Mouse (Mus musculus) small intestine, adult 2 months (tissue): Measurements from ENCODE around the gene Fndc4. TPM values are rescaled to one million over a fixed set of nuclear protein-coding genes. Genes with fewer than 3 reads are reported as not detected.

ENCODE experiments used
- H3K27ac ChIP-seq: fragments of 200-500 bp; 2 replicates; pipeline ENCODE4 v1.5.1; 2012; ENCODE audit warnings: low read depth, low read length, control low read depth, inconsistent platforms; ENCODE audit not compliant: insufficient read depth
- H3K27me3 ChIP-seq: fragments of 200-500 bp; 2 replicates; pipeline ENCODE4 v1.6.1; 2012; ENCODE audit warnings: mild to moderate bottlenecking, moderate library complexity, low read length, inconsistent platforms; ENCODE audit not compliant: control insufficient read depth, insufficient read depth
- H3K36me3 ChIP-seq: fragments of 200-500 bp; 2 replicates; pipeline ENCODE4 v1.6.1; 2012; ENCODE audit warnings: mild to moderate bottlenecking, low read length, control low read depth, inconsistent platforms; ENCODE audit not compliant: control insufficient read depth, insufficient read depth
- H3K4me1 ChIP-seq: fragments of 200-500 bp; 2 replicates; pipeline ENCODE4 v1.6.1; 2012; ENCODE audit warnings: low read length, inconsistent platforms, mixed read lengths; ENCODE audit not compliant: control insufficient read depth, insufficient read depth, insufficient read length
- H3K4me3 ChIP-seq: fragments of 200-500 bp; 2 replicates; pipeline ENCODE4 v1.5.1; 2012; ENCODE audit warnings: low read depth, mild to moderate bottlenecking, control low read depth, inconsistent platforms, low read length, moderate library complexity
- CTCF ChIP-seq: fragments of 200-500 bp; IDR thresholded peaks from 2 replicates; pipeline ENCODE4 v1.5.1; 2012; ENCODE audit warnings: low read depth, mild to moderate bottlenecking, control low read depth, inconsistent platforms, low read length, moderate library complexity, mixed read lengths; ENCODE audit not compliant: insufficient replicate concordance, insufficient read length; ENCODE audit errors: extremely low read depth
- POLR2A ChIP-seq: fragments of 200-500 bp; IDR thresholded peaks from 2 replicates; pipeline ENCODE4 v1.6.1; 2012; ENCODE audit warnings: low read depth, mild to moderate bottlenecking, control low read depth, inconsistent platforms, low read length, moderate library complexity
- WGBS: fragments of 180-500 bp; shearing (Covaris S2); methylation state at CpG from one replicate; pipeline ENCODE4 v1.1.7; 2018; 5-methylcytosine and 5-hydroxymethylcytosine counted together
- polyA plus RNA-seq: library from polyadenylated mRNA; depleted of rRNA; stranded (reverse); fragments of >200 nt; gene quantifications from 2 replicates; pipeline ENCODE4 v1.2.3, GENCODE M21; 2012

Fndc4 gene
- polyA plus RNA-seq, 1 experiment = 1.7 TPM

DNA sequence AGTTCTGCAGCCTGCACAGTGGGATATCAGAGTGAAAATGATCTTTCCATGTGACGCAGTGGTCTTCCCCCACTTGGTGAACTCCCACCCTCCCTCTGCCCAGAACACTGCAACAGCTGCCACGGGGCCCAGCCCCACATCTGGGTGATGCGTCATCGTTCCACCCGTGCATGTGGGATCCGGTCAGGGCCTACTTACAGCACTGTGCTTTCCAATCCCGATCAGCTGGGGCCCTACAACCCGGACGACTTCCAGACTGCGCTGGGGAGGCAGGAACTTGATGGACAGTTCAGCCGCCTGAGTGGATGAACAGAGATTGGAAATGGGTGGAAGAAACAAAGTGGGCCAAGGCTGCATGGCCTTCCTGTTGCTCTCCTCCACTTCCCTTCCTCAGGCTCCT lies 38.3 kb downstream of the Fndc4 start:
- Histone ChIP-seq H3K27ac (no peak overlapping the region), H3K27me3 (no peaks in the 10 kb centered on the region), H3K36me3 (peaks cover 15% of the 10 kb centered on the region; the same call in 1 of the 2 replicates), H3K4me3 (no peak overlapping the region), H3K4me1 (peaks cover 14% of the 10 kb centered on the region; the same call in 1 of the 2 replicates)
- whole genome bisulfite sequencing = 86% methylated on average over 11 of the region's 11 CpGs
- TF ChIP-seq CTCF = no peak
- no peak for TF ChIP-seq POLR2A

DNA sequence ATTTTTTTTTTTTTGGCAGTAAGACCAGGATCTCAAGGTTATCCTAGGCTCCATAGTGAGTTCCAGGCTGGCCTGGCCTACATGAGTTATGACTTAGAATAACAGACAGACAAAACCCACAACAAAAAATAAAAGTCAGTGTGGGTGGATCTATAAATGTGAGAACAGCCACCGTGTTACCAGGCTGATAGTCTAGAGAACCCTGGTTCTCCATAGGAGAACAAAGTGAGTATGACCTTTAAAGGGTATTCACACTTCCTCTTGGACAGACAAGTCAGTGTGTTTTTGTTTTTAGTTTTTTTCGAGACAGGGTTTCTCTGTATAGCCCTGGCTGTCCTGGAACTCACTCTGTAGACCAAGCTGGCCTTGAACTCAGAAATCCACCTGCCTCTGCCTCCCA lies 39.9 kb downstream of the Fndc4 start:
- WGBS = 74% methylated on average over 2 of the region's 2 CpGs
- TF ChIP-seq POLR2A (no peak), CTCF (no peak)
- H3K36me3 ChIP-seq = peaks cover 19% of the 10 kb centered on the region
- no peaks in the 10 kb centered on the region for H3K27me3 ChIP-seq
- H3K4me1 ChIP-seq = peaks cover 14% of the 10 kb centered on the region
- H3K4me3 ChIP-seq = no peak overlapping the region
- H3K27ac ChIP-seq = no peak overlapping the region

DNA sequence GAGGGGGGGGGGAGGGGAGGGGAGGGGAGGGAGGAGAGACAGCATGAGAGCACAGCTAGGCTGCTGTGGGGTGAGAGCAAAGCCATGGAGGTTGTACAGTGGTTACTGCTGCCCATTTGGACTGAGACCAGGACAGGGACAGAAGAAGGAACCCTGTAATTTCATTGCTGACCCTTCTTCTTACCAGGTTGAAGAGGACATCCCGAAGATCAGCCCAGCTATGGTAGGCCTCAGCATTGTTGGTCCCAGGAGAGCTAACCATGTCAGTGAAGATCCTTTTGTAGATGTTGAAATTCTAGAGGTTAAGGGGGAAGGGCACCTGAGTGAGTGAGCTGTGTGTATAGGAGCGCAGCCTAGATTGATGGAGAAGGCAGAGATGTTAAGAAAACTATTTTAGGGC lies 40.5 kb downstream of the Fndc4 start:
- 90% methylated on average over 2 of the region's 2 CpGs for WGBS
- no peaks in the 10 kb centered on the region for H3K27me3 ChIP-seq
- TF ChIP-seq POLR2A (no peak), CTCF (no peak)
- H3K4me3 ChIP-seq = no peak overlapping the region
- no peak overlapping the region for H3K27ac ChIP-seq
- H3K4me1 ChIP-seq = peaks cover 14% of the 10 kb centered on the region
- H3K36me3 ChIP-seq = peaks cover 23% of the 10 kb centered on the region

DNA sequence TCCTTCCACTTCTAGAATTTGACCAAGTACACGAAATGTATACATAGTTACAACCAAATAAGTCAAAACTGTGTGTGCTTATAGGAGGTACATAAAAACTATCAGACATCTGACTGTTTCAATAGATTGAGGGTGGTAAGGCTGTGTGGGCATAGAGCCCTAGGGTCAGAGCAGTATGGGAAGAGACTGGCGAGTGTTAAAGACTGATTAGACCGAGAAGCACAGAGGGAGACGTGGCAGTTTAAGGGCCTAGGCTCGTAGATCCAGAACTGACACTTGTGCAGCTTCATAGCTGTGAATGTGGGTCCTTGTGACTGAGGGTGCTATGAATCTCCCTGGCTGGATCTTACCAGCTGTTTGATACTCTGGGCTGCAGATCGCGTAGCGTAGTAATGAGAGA lies 41.0 kb downstream of the Fndc4 start:
- peaks cover 14% of the 10 kb centered on the region for H3K4me1 ChIP-seq
- no peak overlapping the region for H3K4me3 ChIP-seq
- WGBS = 58% methylated on average over 8 of the region's 8 CpGs
- H3K36me3 ChIP-seq = peaks cover 25% of the 10 kb centered on the region
- no peaks in the 10 kb centered on the region for H3K27me3 ChIP-seq
- H3K27ac ChIP-seq = peak overlapping the region; percentile 95
- TF ChIP-seq CTCF (no peak), POLR2A (no peak)

DNA sequence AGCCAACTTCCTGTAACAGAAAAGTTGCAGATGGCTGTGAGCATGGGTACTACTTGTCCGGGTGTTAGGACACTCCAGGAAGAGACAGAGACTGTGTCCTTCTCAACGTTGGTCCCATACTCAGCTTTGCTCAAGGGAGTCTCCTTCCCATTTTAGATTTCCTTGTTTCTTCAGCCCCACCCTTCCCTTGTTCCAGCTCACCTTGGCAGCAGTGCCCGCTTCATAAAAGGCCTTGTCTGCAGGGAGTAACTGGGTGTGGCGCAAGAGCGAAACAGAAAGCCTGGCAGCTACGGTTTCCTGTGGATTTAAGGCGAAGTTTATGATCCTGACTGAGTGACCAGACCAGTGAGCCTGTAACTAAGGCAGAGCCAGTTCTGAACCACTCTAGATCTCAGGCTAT lies 41.4 kb downstream of the Fndc4 start:
- TF ChIP-seq CTCF (no peak), POLR2A (no peak)
- Histone ChIP-seq H3K36me3 (peaks cover 30% of the 10 kb centered on the region), H3K4me3 (peak overlapping the region; percentile 56), H3K27me3 (no peaks in the 10 kb centered on the region), H3K4me1 (peaks cover 14% of the 10 kb centered on the region), H3K27ac (peak overlapping the region; percentile 95)
- 23% methylated on average over 7 of the region's 7 CpGs for WGBS

DNA sequence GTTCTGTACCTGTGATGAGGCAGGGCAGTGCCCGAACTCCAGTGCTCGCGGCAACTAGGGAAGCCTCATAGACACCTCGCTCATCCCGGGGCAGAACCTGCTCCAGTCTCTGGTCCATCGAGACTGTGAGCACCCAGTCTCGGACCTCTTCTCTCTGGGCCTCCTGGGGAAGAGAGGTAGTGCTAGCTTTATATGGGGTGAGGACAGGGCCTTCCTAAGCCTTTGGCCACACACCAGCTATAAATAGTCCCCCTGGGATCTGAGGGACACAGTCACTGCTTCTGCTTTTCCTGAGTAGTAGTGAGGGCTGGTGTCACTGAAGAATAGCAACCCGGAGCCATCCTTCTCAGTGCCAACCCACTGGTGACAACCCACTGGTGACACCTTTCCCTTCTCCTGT lies 42.1 kb downstream of the Fndc4 start:
- WGBS = 54% methylated on average over 8 of the region's 8 CpGs
- no peaks in the 10 kb centered on the region for H3K27me3 ChIP-seq
- H3K4me3 ChIP-seq = peak overlapping the region; percentile 56
- peak overlapping the region; percentile 95 for H3K27ac ChIP-seq
- peaks cover 14% of the 10 kb centered on the region for H3K4me1 ChIP-seq
- TF ChIP-seq CTCF (no peak), POLR2A (no peak)
- peaks cover 35% of the 10 kb centered on the region for H3K36me3 ChIP-seq

DNA sequence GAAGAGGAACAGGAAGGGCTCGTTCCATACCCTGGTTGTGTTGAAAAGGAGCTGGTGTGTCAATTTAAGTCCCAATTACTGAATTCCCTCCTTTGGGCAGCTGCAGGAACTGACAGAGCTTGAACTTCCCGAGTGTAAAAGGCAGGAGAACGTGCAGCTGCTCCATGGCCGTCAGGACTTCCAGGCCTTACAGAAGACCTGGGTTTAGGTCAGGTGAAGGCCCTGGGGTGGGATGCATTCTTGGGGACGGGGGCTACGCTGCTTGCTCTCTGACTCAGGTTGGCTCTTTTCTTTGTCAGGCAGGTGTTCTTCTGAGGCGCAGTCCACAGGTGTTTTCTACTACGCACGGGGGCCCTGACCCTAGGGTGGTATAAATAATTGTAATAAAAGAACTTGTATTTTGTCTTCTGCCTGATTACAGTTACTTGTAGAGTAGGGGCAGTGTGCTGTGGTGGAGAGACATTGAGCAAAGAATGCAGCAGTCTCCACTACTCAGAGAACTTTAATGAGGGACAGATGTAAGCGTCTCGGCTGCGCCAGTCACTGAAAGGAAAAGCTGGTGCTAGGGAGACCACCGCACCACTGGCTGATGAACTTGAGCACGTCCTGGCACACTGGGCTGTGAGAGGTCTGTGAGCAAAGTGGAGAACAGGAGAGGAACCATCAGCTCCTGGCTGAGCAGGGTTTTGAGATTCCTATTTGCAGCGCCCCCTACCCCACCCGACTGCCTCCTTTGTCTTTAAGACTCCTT lies 42.9 kb downstream of the Fndc4 start:
- no peak for TF ChIP-seq POLR2A
- TF ChIP-seq CTCF = no peak
- no peaks in the 10 kb centered on the region for H3K27me3 ChIP-seq
- H3K4me1 ChIP-seq = peaks cover 14% of the 10 kb centered on the region
- WGBS = 46% methylated on average over 16 of the region's 16 CpGs
- H3K27ac ChIP-seq = peak overlapping the region; percentile 95
- H3K36me3 ChIP-seq = peaks cover 41% of the 10 kb centered on the region
- H3K4me3 ChIP-seq = peak overlapping the region; percentile 82
